ENCODE assay signal across 8 mouse cellular contexts in the genomic region with DNA sequence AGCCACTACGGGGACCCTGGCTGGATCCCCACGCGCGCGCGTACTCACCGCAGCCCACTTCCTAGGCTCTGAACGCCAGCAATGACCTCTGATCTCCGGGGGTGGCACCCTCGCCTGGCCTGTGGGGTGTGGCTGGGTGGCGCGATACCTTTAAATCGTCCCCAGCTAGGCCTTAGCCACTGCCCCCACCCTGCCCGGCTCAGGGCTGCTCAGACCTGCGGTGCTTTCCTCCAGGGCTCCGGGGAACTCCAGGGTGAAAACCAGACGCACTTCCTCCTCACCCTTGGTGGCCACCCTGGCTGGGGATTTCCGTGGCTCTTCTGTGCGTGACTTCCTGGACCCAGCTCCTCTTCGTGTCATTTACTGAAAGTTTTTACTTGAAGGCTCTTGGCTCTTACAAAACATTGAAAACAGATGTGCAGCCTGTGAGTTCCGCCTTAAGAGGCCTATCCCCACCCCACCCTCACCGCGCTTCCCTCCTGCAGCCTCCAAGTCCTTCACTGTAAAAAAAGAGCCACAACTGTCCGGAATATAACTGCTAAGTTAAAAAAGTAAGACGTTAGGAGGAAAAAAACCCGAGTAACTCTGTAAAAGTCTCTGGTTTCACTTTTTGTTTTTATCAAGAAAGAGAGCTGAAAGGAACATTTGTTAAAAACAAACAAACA. TPM values are rescaled to one million over a fixed set of nuclear protein-coding genes. Genes with fewer than 3 reads are reported as not detected.
DNase-seq lines count a peak whose midpoint lies in the region; ATAC-seq and TF ChIP-seq lines count a peak whose summit lies in the region.

TSS of gene Birc3 (minus strand) at position 412 of the 665 bp plus-strand sequence.

- no peaks in the 10 kb centered on the region for H3K36me3 ChIP-seq in heart, embryonic 12.5 days
- H3K36me3 ChIP-seq in kidney, embryonic 15.5 days: no peaks in the 10 kb centered on the region
- H3K36me3 ChIP-seq in liver, postnatal 0 days (replicated peaks; ENCODE audit: insufficient read depth, low read length): no peaks in the 10 kb centered on the region
- no peaks in the 10 kb centered on the region for H3K36me3 ChIP-seq in neural tube, embryonic 12.5 days
- H3K36me3 ChIP-seq in thymus, adult 2 months (ENCODE audit: control insufficient read depth, insufficient read depth, low read length): no peaks in the 10 kb centered on the region; the same call in 1 of the 2 replicates

- H3K4me1 ChIP-seq in embryonic fibroblast, embryonic 13.5 days (ENCODE audit: control insufficient read depth, insufficient read depth, low read length): no peaks in the 10 kb centered on the region; the same call in 1 of the 2 replicates
- H3K4me1 ChIP-seq in heart, embryonic 12.5 days (replicated peaks): 0 out of 2 replicates have a peak, but pooled peaks cover 2% of the 10 kb centered on the region
- peaks cover 18% of the 10 kb centered on the region for H3K4me1 ChIP-seq in kidney, embryonic 15.5 days
- peaks cover 14% of the 10 kb centered on the region for H3K4me1 ChIP-seq in liver, postnatal 0 days (ENCODE audit: insufficient read depth)
- H3K4me1 ChIP-seq in neural tube, embryonic 12.5 days: peaks cover 6% of the 10 kb centered on the region
- H3K4me1 ChIP-seq in thymus, adult 2 months (replicated peaks; ENCODE audit: control insufficient read depth, insufficient read depth, low read length): peaks cover 13% of the 10 kb centered on the region

- peak; percentile 45 for TF ChIP-seq EP300 in liver, postnatal 0 days (IDR thresholded peaks at IDR 0.05; ENCODE audit: low read depth)

- H3K27me3 ChIP-seq in heart, embryonic 12.5 days (replicated peaks): no peaks in the 10 kb centered on the region
- no peaks in the 10 kb centered on the region for H3K27me3 ChIP-seq in kidney, embryonic 15.5 days
- H3K27me3 ChIP-seq in liver, postnatal 0 days (ENCODE audit: insufficient read depth, low read length): no peaks in the 10 kb centered on the region
- no peaks in the 10 kb centered on the region for H3K27me3 ChIP-seq in neural tube, embryonic 12.5 days (replicated peaks)
- no peaks in the 10 kb centered on the region for H3K27me3 ChIP-seq in thymus, adult 2 months (ENCODE audit: control insufficient read depth, insufficient read depth, low read length)

- no peaks in the 10 kb centered on the region for H3K9me3 ChIP-seq in heart, embryonic 12.5 days (replicated peaks)
- H3K9me3 ChIP-seq in kidney, embryonic 15.5 days (replicated peaks): no peaks in the 10 kb centered on the region
- no peaks in the 10 kb centered on the region for H3K9me3 ChIP-seq in liver, postnatal 0 days (ENCODE audit: low read length)
- H3K9me3 ChIP-seq in neural tube, embryonic 12.5 days: no peaks in the 10 kb centered on the region

- WGBS in heart, embryonic 12.5 days: 5% methylated on average over 26 of the region's 26 CpGs
- 4% methylated on average over 26 of the region's 26 CpGs for WGBS in kidney, embryonic 15.5 days
- 1% methylated on average over 26 of the region's 26 CpGs for WGBS in liver, postnatal 0 days (ENCODE audit: insufficient replicate concordance)
- 14% methylated on average over 26 of the region's 26 CpGs for WGBS in neural tube, embryonic 12.5 days
- under 1% methylated on average over 26 of the region's 26 CpGs for WGBS in thymus, adult 2 months

- TF ChIP-seq CTCF in embryonic fibroblast, embryonic 13.5 days (IDR thresholded peaks at IDR 0.05; ENCODE audit: borderline replicate concordance, insufficient read depth, low read length): no peak
- peak; percentile 27; the same call in 1 of the 2 replicates for TF ChIP-seq CTCF in liver, postnatal 0 days (IDR thresholded peaks at IDR 0.05; ENCODE audit: low read depth)
- TF ChIP-seq CTCF in thymus, adult 2 months (IDR thresholded peaks at IDR 0.05; ENCODE audit: borderline replicate concordance, control insufficient read depth, extremely low read depth, insufficient read depth, low read length, poor library complexity): no peak

- peak within 1 kb of the TSS; percentile 94 for H3K4me2 ChIP-seq in heart, embryonic 12.5 days
- H3K4me2 ChIP-seq in kidney, embryonic 15.5 days: peak within 1 kb of the TSS; percentile 87
- H3K4me2 ChIP-seq in liver, postnatal 0 days (ENCODE audit: low read depth, low read length): peak within 1 kb of the TSS; percentile 74
- peak within 1 kb of the TSS; percentile 91 for H3K4me2 ChIP-seq in neural tube, embryonic 12.5 days (replicated peaks)

- H3K9ac ChIP-seq in heart, embryonic 12.5 days: peak within 1 kb of the TSS; percentile 86
- peak within 1 kb of the TSS; percentile 64 for H3K9ac ChIP-seq in kidney, embryonic 15.5 days
- peak within 1 kb of the TSS; percentile 73 for H3K9ac ChIP-seq in liver, postnatal 0 days (replicated peaks)
- peak within 1 kb of the TSS; percentile 64 for H3K9ac ChIP-seq in neural tube, embryonic 12.5 days

- ATAC-seq in heart, embryonic 12.5 days (ENCODE audit: insufficient number of reproducible peaks, low FRiP score): peak; percentile 94
- ATAC-seq in kidney, embryonic 15.5 days (replicated peaks; ENCODE audit: low FRiP score): peak; percentile 92
- peak; percentile 91 for ATAC-seq in liver, postnatal 0 days
- peak; percentile 87 for ATAC-seq in neural tube, embryonic 12.5 days (ENCODE audit: low FRiP score, low read depth)

- peak within 1 kb of the TSS; percentile 46 for H3K4me3 ChIP-seq in embryonic fibroblast, embryonic 13.5 days (ENCODE audit: insufficient read depth, low read length)
- peak within 1 kb of the TSS; percentile 76 for H3K4me3 ChIP-seq in heart, embryonic 12.5 days
- H3K4me3 ChIP-seq in kidney, embryonic 15.5 days (replicated peaks): peak within 1 kb of the TSS; percentile 57
- H3K4me3 ChIP-seq in liver, postnatal 0 days (ENCODE audit: low read depth, low read length): peak within 1 kb of the TSS; percentile 60
- peak within 1 kb of the TSS; percentile 43 for H3K4me3 ChIP-seq in neural tube, embryonic 12.5 days
- H3K4me3 ChIP-seq in thymus, adult 2 months (ENCODE audit: control insufficient read depth, insufficient read depth, low read length): peak within 1 kb of the TSS; percentile 66

- H3K27ac ChIP-seq in embryonic fibroblast, embryonic 13.5 days (ENCODE audit: insufficient read depth, low read length): peak within 1 kb of the TSS; percentile 12
- peak within 1 kb of the TSS; percentile 65 for H3K27ac ChIP-seq in heart, embryonic 12.5 days (ENCODE audit: poor library complexity, severe bottlenecking)
- peak within 1 kb of the TSS; percentile 90 for H3K27ac ChIP-seq in kidney, embryonic 15.5 days
- peak within 1 kb of the TSS; percentile 85 for H3K27ac ChIP-seq in liver, postnatal 0 days (ENCODE audit: low read depth)
- H3K27ac ChIP-seq in neural tube, embryonic 12.5 days: no peak within 1 kb of the TSS
- peak within 1 kb of the TSS; percentile 68 for H3K27ac ChIP-seq in thymus, adult 2 months (ENCODE audit: control insufficient read depth, insufficient read depth, low read length)

- TF ChIP-seq POLR2A in embryonic fibroblast, embryonic 13.5 days (IDR thresholded peaks at IDR 0.05; ENCODE audit: low read depth, low read length): peak; percentile 66
- TF ChIP-seq POLR2A in thymus, adult 2 months (IDR thresholded peaks at IDR 0.05; ENCODE audit: control insufficient read depth, extremely low read depth, insufficient read depth, low read length, poor library complexity): peak; percentile 48; the same call in 1 of the 2 replicates

- DNase-seq in 416B (ENCODE audit: low read depth): peak; percentile 89
- peak; percentile 72 to 73 for DNase-seq in adrenal gland, adult 18-20 months (ENCODE audit: low spot score in 2 of 2)
- DNase-seq in liver, postnatal 0 days: peak; percentile 86
- DNase-seq in thymus, adult 2 months: peak; percentile 80

RNA-seq across cellular contexts. Expression of gene Birc3, which starts in this region (rescaled TPM):
- 10 to 100 TPM; 13.8 to 26.3 TPM for total RNA-seq in adrenal gland, adult 18-20 months (2021)
- polyA plus RNA-seq in embryonic fibroblast, embryonic 13.5 days (2011; ENCODE audit: insufficient read length, low read depth, missing spikeins): 29.3 and 33.7 TPM in 2 replicates
- 5.8 and 6.0 TPM in 2 replicates for polyA plus RNA-seq in heart, embryonic 12.5 days (2016; fragmentation: Nextera tagmentation; extraction: Ambion mirVana)
- polyA plus RNA-seq in kidney, embryonic 15.5 days (2015; fragmentation: Nextera tagmentation; extraction: Ambion mirVana): 6.6 and 7.9 TPM in 2 replicates
- 7.2 and 7.8 TPM in 2 replicates for polyA plus RNA-seq in liver, postnatal 0 days (2015; fragmentation: Nextera tagmentation; extraction: Ambion mirVana)
- 2.1 and 3.8 TPM in 2 replicates for polyA plus RNA-seq in neural tube, embryonic 12.5 days (2016; fragmentation: Nextera tagmentation; extraction: Ambion mirVana)
- polyA plus RNA-seq in thymus, adult 2 months (2012; rRNA removed): 30.7 and 33.5 TPM in 2 replicates
